ENCODE assay signal across 11 mouse cellular contexts in the genomic region with DNA sequence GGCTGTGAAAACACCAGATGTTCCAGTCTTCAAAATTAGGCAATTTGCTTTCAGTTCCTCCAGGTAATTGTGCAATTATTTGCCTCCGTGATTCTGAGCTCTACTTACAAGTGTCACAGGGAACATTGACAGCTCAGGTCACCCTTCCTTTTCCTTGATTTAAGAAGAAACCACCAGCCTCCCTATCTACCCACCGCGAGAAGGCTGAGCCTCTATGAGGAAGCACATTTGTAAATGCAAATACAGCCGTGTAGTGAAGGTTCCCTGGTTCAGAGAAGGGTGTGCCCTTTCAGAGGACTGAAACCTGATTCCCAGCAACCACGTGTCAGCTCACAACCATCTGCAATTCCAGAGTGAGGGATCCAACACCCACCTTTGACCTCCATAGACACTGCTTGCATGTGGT.
DNase-seq lines count a peak whose midpoint lies in the region; ATAC-seq and TF ChIP-seq lines count a peak whose summit lies in the region.
"Had no signal": no experiment of that assay in that cellular context is flagged by ENCODE, and none has a peak within 500 bp of the region (broad histone marks: within the 10 kb centered on the region; RNA-seq: fewer than 3 reads in every experiment).

No protein-coding gene starts in this region.

- TF ChIP-seq CTCF in intestine, postnatal 0 days (IDR thresholded peaks at IDR 0.05; ENCODE audit: low read depth), result no peak
- TF ChIP-seq CTCF in stomach, postnatal 0 days (IDR thresholded peaks at IDR 0.05; ENCODE audit: low read depth), result no peak

- no peaks in the 10 kb centered on the region for H3K9me3 ChIP-seq in intestine, postnatal 0 days (ENCODE audit: control insufficient read depth)
- H3K9me3 ChIP-seq in stomach, postnatal 0 days (ENCODE audit: control insufficient read depth, low read length), result no peaks in the 10 kb centered on the region
- H3K9me3 ChIP-seq in heart, embryonic 12.5 days (replicated peaks), result peaks cover 4% of the 10 kb centered on the region; the same call in 1 of the 2 replicates
- no peaks in the 10 kb centered on the region for H3K9me3 ChIP-seq in midbrain, embryonic 14.5 days (ENCODE audit: control insufficient read depth, low read length)
- H3K9me3 ChIP-seq: hindbrain, embryonic 13.5 days; midbrain, embryonic 15.5 days had no signal

- WGBS in intestine, postnatal 0 days, result 35% methylated on average over 5 of the region's 5 CpGs
- 35% methylated on average over 5 of the region's 5 CpGs for WGBS in stomach, postnatal 0 days
- WGBS in heart, embryonic 12.5 days, result 53% methylated on average over 5 of the region's 5 CpGs
- WGBS in midbrain, embryonic 14.5 days, result 63% methylated on average over 5 of the region's 5 CpGs

- H3K4me2 ChIP-seq in intestine, postnatal 0 days (replicated peaks; ENCODE audit: low read depth), result no peak overlapping the region
- H3K4me2 ChIP-seq in stomach, postnatal 0 days (replicated peaks; ENCODE audit: low read depth), result no peak overlapping the region
- H3K4me2 ChIP-seq in heart, embryonic 12.5 days, result no peak overlapping the region
- H3K4me2 ChIP-seq in midbrain, embryonic 14.5 days (ENCODE audit: low read length), result no peak overlapping the region
- H3K4me2 ChIP-seq: hindbrain, embryonic 13.5 days; midbrain, embryonic 15.5 days had no signal

- no peak overlapping the region for H3K27ac ChIP-seq in intestine, postnatal 0 days (ENCODE audit: low read depth, low read length)
- no peak overlapping the region for H3K27ac ChIP-seq in stomach, postnatal 0 days (replicated peaks)
- no peak overlapping the region for H3K27ac ChIP-seq in heart, embryonic 12.5 days (ENCODE audit: poor library complexity, severe bottlenecking)
- H3K27ac ChIP-seq in midbrain, embryonic 14.5 days (replicated peaks; ENCODE audit: low read depth, low read length), result no peak overlapping the region
- H3K27ac ChIP-seq: hindbrain, embryonic 13.5 days; kidney, postnatal 0 days; midbrain, embryonic 15.5 days had no signal

- peak; percentile 4 for DNase-seq in lung, postnatal 25 days (ENCODE audit: low spot score)
- DNase-seq in lung, postnatal 14 days, result no peak
- peak; percentile 68 for DNase-seq in ZHBTc4 (ENCODE audit: low read depth, low spot score)
- DNase-seq in stomach, postnatal 0 days (ENCODE audit: low spot score), result no peak
- no peak for DNase-seq in midbrain, embryonic 14.5 days
- DNase-seq: gastrocnemius, postnatal 10 days had no signal

- ATAC-seq in intestine, postnatal 0 days, result 0 out of 2 replicates have a peak, but pooled peaks have one; percentile 43
- ATAC-seq in stomach, postnatal 0 days (ENCODE audit: low FRiP score, low TSS enrichment), result peak; percentile 38; the same call in 1 of the 2 replicates
- no peak for ATAC-seq in heart, embryonic 12.5 days (ENCODE audit: insufficient number of reproducible peaks, low FRiP score)
- no peak for ATAC-seq in midbrain, embryonic 14.5 days (ENCODE audit: low FRiP score, low TSS enrichment)
- ATAC-seq: midbrain, embryonic 15.5 days had no signal

- H3K4me3 ChIP-seq in intestine, postnatal 0 days (ENCODE audit: low read depth, low read length), result no peak overlapping the region
- no peak overlapping the region for H3K4me3 ChIP-seq in stomach, postnatal 0 days (ENCODE audit: low read depth, low read length)
- H3K4me3 ChIP-seq in heart, embryonic 12.5 days, result no peak overlapping the region
- H3K4me3 ChIP-seq in midbrain, embryonic 14.5 days (replicated peaks; ENCODE audit: low read depth, low read length), result no peak overlapping the region
- H3K4me3 ChIP-seq: hindbrain, embryonic 13.5 days; midbrain, embryonic 15.5 days had no signal

- no peaks in the 10 kb centered on the region for H3K27me3 ChIP-seq in intestine, postnatal 0 days (replicated peaks; ENCODE audit: control insufficient read depth, insufficient read depth, low read length)
- H3K27me3 ChIP-seq in stomach, postnatal 0 days (ENCODE audit: control insufficient read depth, insufficient read depth, low read length), result no peaks in the 10 kb centered on the region
- H3K27me3 ChIP-seq in heart, embryonic 12.5 days (replicated peaks), result no peaks in the 10 kb centered on the region
- H3K27me3 ChIP-seq in midbrain, embryonic 14.5 days (ENCODE audit: control insufficient read depth, insufficient read depth, low read length), result no peaks in the 10 kb centered on the region
- H3K27me3 ChIP-seq: hindbrain, embryonic 13.5 days; midbrain, embryonic 15.5 days had no signal

- H3K9ac ChIP-seq in intestine, postnatal 0 days (ENCODE audit: low read depth, low read length), result no peak overlapping the region
- no peak overlapping the region for H3K9ac ChIP-seq in stomach, postnatal 0 days (ENCODE audit: low read length)
- no peak overlapping the region for H3K9ac ChIP-seq in heart, embryonic 12.5 days
- no peak overlapping the region for H3K9ac ChIP-seq in midbrain, embryonic 14.5 days (replicated peaks; ENCODE audit: low read length)
- H3K9ac ChIP-seq: hindbrain, embryonic 13.5 days; midbrain, embryonic 15.5 days had no signal

- H3K4me1 ChIP-seq in intestine, postnatal 0 days (replicated peaks; ENCODE audit: control insufficient read depth, insufficient read depth, low read length), result no peaks in the 10 kb centered on the region
- no peaks in the 10 kb centered on the region for H3K4me1 ChIP-seq in stomach, postnatal 0 days (replicated peaks; ENCODE audit: control insufficient read depth, insufficient read depth)
- H3K4me1 ChIP-seq in heart, embryonic 12.5 days (replicated peaks), result no peaks in the 10 kb centered on the region
- no peaks in the 10 kb centered on the region for H3K4me1 ChIP-seq in midbrain, embryonic 14.5 days (ENCODE audit: control insufficient read depth, insufficient read depth, low read length)
- H3K4me1 ChIP-seq: hindbrain, embryonic 13.5 days; midbrain, embryonic 15.5 days had no signal

- TF ChIP-seq EP300 in stomach, postnatal 0 days (optimal IDR thresholded peaks at IDR 0.05), result no peak

- no peaks in the 10 kb centered on the region for H3K36me3 ChIP-seq in intestine, postnatal 0 days (ENCODE audit: control insufficient read depth, insufficient read depth)
- H3K36me3 ChIP-seq in stomach, postnatal 0 days (ENCODE audit: control insufficient read depth, insufficient read depth, low read length), result no peaks in the 10 kb centered on the region
- H3K36me3 ChIP-seq in heart, embryonic 12.5 days, result no peaks in the 10 kb centered on the region
- H3K36me3 ChIP-seq in midbrain, embryonic 14.5 days (ENCODE audit: control insufficient read depth, insufficient read depth, low read length), result no peaks in the 10 kb centered on the region
- H3K36me3 ChIP-seq: hindbrain, embryonic 13.5 days; midbrain, embryonic 15.5 days had no signal

Comparison
In these comparisons a context has a peak if more than half of its experiments do, and no peak if none do; other contexts are left out.
1. DNase-seq: peak in lung, postnatal 25 days (single experiment) and ZHBTc4 (single experiment); none in lung, postnatal 14 days (single experiment), stomach, postnatal 0 days (single experiment) and midbrain, embryonic 14.5 days (single experiment).
2. ATAC-seq: peak in intestine, postnatal 0 days (single experiment) and stomach, postnatal 0 days (single experiment); none in heart, embryonic 12.5 days (single experiment) and midbrain, embryonic 14.5 days (single experiment).